Mouse (Mus musculus): ENCODE measurements around the gene Art5. TPM values are rescaled to one million over a fixed set of nuclear protein-coding genes. Genes with fewer than 3 reads are reported as not detected.

Gene Art5
- polyA plus RNA-seq (2017; shearing (Covaris generic)): 0.27 TPM

DNA sequence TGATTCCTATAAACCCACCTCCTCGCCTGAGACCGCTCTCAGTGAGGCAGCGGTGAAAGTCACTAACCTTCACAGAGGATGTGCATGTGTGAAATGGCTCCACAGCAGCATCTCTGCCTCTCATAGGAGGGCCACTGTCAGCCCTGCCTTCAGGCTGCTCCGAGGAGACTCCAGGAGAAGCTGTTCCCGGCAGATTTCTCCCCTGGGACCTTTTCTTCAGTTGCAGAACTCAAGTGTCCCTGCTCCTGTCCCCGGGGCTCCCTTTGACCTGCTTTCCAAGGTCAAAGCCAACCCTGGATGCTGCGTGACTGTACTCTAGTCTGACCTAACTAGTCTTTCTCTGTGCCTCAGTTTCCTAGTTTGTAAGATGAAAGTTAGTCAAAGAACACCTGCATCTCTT, at the start of gene Art5:
Gene Art5 (minus strand): TSS at position 319 of the 400 bp plus-strand sequence.

DNA sequence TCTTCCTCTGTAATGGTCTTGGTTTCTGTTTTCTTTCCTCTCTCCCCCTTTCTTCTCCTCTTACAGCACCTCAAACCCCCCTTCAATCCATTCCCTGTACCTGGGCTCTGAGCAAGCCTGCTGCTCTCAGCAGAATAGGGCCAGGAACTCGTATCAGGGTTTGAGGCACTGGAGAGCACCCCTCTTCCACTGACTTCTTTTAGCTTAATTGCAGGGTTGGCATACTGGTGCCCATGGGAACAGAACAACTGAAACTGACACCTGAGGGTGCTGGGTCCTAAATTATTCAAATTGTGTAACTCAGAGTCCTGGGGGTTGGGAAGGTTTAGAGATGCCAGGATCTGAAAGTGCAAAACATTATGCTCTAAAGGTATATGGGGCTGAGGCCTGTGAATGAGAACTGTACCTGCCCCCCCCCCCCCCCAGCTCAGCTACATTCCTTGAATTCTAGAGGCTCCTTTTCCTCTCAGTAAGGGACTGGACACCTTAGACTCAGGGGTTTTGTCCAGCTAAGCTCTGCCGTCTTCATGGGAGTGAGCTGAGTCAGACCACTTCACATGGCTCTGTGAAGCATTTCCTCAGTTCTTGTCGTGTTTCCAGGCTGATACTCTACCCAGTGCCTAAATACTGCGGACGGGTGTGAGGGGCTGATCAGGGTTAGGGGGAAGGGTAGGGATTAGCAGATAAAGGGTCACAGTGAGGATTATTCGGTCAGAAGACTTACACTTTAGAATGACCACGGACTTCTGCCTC, 7.5 kb upstream of the Art5 start, which contains the start of gene Chrna10:
Gene Chrna10 (minus strand): TSS at position 250 of the 753 bp plus-strand sequence.

DNA sequence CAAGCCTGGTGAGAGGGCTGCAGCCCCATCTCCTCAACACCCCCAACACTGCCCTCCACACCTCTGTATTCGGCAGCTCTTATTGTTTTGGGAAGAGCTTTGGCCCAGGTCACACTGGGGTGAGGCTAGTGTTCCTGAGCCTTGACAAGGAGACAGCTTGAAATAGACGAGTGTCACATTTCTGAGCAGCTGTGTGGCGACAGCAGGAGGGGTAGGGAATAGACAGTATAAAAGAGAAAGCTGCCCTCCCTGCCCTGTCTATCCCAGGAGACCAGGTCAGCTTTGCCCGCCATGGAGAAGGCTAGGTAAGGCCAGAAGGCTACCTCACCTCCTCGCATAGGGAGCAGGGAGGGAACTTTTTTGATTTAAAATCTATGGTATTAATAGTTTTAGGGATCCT, 7.8 kb downstream of the Art5 start, which contains the start of gene Art1:
Gene Art1 (plus strand): TSS at position 257 of the 400 bp plus-strand sequence.

DNA sequence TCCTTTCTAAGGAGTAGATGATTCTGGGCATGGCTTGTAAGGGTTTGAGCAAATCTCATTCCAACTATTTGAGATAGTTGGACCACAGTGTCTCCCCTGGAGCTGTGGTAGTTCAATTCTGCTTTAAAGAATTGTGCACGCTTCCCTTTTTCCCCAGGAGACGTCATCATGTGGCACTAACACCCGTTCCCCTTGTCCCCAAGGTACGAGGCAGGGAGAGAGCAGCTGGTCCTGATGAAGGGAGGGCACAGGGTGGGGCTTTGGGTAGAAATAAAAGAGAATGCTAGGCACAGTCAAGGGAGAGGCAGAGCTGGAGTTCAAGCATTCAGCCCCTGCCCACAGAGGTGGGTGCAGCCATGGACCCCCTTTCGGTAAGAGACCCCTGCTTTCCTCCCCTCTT, 26.5 kb downstream of the Art5 start, which contains the start of gene Trpc2:
Gene Trpc2 (plus strand): TSS at position 301 of the 400 bp plus-strand sequence.

DNA sequence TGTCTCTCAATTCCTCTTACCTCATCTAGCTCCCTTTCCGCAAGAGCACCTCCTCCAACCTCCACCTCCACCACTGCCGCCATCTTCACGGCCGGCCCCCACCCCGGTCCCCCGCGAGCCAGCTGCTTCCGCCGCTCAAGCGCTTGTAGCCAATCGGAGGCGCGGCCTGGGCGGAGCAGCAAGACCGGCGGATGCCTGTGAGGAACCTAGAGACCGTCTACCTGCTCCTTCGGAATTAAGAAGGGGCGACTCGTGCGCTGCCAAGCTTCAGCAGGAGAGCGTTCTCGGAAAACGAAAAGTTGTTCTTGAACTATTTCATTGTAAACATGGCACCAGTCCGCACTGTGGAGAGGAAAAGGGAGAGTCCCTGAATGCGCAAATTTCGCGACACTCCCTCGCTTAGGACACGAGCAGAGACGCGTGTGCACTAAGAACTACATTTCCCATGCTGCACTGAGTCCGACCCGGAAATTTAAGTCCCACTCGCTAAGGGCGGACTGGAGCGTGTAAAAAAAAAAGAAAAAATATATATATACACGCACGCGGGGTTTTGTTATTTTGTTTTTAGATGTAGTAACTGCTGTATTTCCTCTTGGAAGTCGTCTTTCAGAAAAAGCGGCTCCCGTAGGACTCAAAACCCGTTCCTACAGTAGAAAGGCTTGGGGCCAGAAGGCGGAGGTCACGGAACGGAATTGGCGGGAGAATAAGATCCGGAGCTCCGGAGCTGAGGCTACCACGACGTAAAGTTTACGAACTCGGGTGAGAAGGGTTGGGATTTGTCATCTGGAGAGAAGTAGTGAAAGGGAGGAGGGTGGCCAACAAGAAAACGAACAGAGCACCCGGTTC, 44.0 kb downstream of the Art5 start, which contains the start of the genes Rnf121, Xndc1 and Xntrpc:
Gene Rnf121 (minus strand): TSS at position 424 of the 846 bp plus-strand sequence.
Gene Xndc1 (plus strand): TSS at position 466 of the 846 bp plus-strand sequence.
Gene Xntrpc (plus strand): TSS at position 668 of the 846 bp plus-strand sequence.

Other genes with a start within 250 kb of the Art5 start
- gene Anapc15, start 245.8 kb downstream of the Art5 start, polyA plus RNA-seq (2017; shearing (Covaris generic)): 46.6 TPM
- gene Folr1, start 238.7 kb downstream of the Art5 start, polyA plus RNA-seq (2017; shearing (Covaris generic)): not detected
- gene Lamtor1, start 203.6 kb downstream of the Art5 start, polyA plus RNA-seq (2017; shearing (Covaris generic)): 92.3 TPM
- gene Tomt, start 203.1 kb downstream of the Art5 start, polyA plus RNA-seq (2017; shearing (Covaris generic)): 1.6 TPM
- gene Lrrc51, start 175.6 kb downstream of the Art5 start, polyA plus RNA-seq (2017; shearing (Covaris generic)): 1.1 TPM
- 197 TPM for gene Numa1, start 175.4 kb downstream of the Art5 start, polyA plus RNA-seq (2017; shearing (Covaris generic))
- gene Il18bp, start 90.8 kb downstream of the Art5 start, polyA plus RNA-seq (2017; shearing (Covaris generic)): 2.8 TPM
- gene Rnf121, start 44.0 kb downstream of the Art5 start, polyA plus RNA-seq (2017; shearing (Covaris generic)): 23.8 TPM
- gene Xndc1, start 44.0 kb downstream of the Art5 start, polyA plus RNA-seq (2017; shearing (Covaris generic)): 43.4 TPM
- 1.5 TPM for gene Xntrpc, start 43.8 kb downstream of the Art5 start, polyA plus RNA-seq (2017; shearing (Covaris generic))
- 0.45 TPM for gene Trpc2, start 26.4 kb downstream of the Art5 start, polyA plus RNA-seq (2017; shearing (Covaris generic))
- gene Art1, start 7.7 kb downstream of the Art5 start, polyA plus RNA-seq (2017; shearing (Covaris generic)): not detected
- not detected for gene Chrna10, start 7.3 kb upstream of the Art5 start, polyA plus RNA-seq (2017; shearing (Covaris generic))
- 110 TPM for gene Nup98, start 100.7 kb upstream of the Art5 start, polyA plus RNA-seq (2017; shearing (Covaris generic))
- gene Pgap2, start 100.7 kb upstream of the Art5 start, polyA plus RNA-seq (2017; shearing (Covaris generic)): 34.5 TPM
- gene Rhog, start 146.6 kb upstream of the Art5 start, polyA plus RNA-seq (2017; shearing (Covaris generic)): 432 TPM
- 194 TPM for gene Stim1, start 158.3 kb upstream of the Art5 start, polyA plus RNA-seq (2017; shearing (Covaris generic))